Mouse (Mus musculus): ENCODE data around the gene Sympk.

GRCm38 (mm10) chr7:18978381-18978780 is 45.8 kb upstream of the Sympk start:
- TF ChIP-seq CTCF (IDR thresholded peaks at IDR 0.05; ENCODE audit: extremely low read depth, insufficient read length, insufficient replicate concordance, low read depth, low read length), result no peak
- TF ChIP-seq POLR2A (IDR thresholded peaks at IDR 0.05; ENCODE audit: low read depth, low read length), result no peak
